Mouse (Mus musculus) cerebral cortex, adult 2 months (tissue): ENCODE data around the gene Pbx2.

ENCODE experiments used
- WGBS: fragments of 180-500 bp; shearing (Covaris S2); methylation state at CpG from one replicate; pipeline ENCODE4 v1.1.7; 2018; 5-methylcytosine and 5-hydroxymethylcytosine counted together

Gene Pbx2

GRCm38 (mm10) chr17:34603375-34604060 is 12.5 kb downstream of the Pbx2 start, which contains the start of gene Rnf5:
TSS of gene Rnf5 (minus strand) at chr17:34603690.
- under 1% methylated on average over 30 of the region's 30 CpGs for WGBS

- WGBS: 0% methylated on average over 35 of the region's 35 CpGs
These were observed 13.0 kb downstream of the Pbx2 start, which contains the start of gene Agpat1 for GRCm38 (mm10) chr17:34604061-34604508. TSS of gene Agpat1 (plus strand) at chr17:34604262.

DNA sequence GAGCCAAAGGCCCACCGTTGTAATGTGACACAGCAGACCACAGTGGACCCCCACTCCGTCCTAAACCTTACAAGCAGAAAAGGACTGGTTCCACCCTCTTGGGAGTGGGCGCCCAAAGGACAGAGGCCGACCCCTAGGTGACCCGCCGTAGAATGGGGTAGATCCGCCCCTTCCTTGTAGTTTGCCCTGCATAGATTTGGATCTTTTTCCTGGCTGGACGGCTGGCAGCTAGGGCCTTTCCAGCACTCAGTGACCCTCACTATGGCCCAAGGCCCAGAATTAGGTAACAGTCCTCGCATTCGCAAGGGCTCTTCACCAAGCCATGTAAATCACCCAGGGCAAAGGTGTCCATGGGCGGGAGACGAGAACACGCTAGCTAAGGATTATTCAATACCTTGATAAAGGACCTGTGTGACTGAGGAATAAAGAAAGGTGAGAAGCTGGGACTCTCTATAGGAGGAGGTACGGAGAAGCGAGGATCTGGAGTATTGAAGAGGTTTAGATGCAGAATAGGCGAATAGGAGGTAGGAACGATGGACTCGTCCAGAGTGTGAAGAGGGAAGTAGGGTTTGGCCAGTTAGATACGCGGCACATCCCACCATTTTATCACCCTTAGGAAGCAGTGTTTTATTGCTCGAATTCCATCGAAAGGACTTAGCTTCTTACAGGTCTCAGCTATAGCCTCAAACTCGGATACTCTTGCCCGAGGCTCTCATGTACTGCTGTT is 13.6 kb downstream of the Pbx2 start:
- WGBS: 13% methylated on average over 24 of the region's 24 CpGs

DNA sequence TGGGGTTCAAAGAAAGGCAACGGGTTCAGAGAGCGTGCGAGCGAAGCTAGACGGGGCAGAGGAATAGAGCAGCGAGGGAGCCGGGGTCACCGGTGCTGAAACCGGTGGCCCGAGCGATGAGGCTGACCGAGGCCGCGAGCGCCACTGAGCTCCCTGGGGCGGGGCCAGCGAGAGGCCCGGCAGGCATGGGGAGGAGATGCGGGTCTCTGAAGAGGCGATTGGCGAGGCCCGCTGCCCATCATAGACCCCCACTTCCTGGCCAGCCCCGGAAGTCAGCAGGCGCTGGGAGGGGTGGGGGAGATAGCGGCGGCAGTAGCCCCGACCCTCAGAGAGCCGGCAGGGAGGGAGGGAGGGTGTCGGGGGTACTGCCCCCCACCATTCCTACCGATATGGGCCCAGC is 14.5 kb downstream of the Pbx2 start:
- WGBS: under 1% methylated on average over 30 of the region's 30 CpGs

DNA sequence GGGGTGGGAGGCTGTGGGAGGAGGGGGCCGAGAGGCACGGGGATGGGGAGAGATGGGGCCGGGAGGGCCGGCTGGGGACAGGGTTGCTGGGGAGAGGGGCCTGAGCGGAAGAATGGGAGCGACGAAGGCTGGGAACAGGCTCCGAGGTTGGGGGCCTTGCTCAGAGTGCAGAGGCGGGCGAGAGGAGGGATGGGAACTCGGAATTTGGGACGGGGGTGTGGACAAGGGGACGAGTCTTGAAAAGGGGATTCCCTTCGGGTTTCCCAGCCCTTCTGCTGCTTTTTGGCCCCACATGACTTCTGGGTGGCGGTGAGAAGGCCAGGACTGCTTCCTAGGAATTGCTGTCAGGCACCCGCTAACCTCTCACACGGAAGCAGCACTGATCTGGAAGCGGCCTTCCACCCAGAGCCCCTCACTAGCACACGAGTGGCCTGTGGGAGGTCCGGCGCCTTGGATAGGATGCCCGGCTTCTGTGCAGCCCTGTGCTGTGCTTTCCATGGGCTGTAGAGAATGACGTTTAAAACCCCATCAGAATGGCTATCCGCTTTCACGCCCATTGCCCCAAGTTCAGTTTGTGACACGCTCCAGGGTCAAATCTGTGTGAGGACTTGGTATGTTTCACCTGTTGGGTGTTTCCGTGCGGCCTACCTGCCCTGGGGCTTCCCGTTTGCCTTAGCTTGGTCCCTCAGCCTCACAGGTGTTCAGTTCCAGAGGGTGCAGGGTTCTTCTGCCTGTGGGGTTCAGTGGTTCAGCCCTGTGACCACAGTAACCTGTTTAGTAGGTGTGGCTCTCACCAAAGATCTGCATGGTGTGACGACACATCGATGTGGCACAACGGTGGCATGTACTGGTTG is 15.3 kb downstream of the Pbx2 start:
- 13% methylated on average over 32 of the region's 32 CpGs for WGBS

GRCm38 (mm10) chr17:34607997-34608396 is 16.9 kb downstream of the Pbx2 start:
- 66% methylated on average over 7 of the region's 7 CpGs for WGBS

DNA sequence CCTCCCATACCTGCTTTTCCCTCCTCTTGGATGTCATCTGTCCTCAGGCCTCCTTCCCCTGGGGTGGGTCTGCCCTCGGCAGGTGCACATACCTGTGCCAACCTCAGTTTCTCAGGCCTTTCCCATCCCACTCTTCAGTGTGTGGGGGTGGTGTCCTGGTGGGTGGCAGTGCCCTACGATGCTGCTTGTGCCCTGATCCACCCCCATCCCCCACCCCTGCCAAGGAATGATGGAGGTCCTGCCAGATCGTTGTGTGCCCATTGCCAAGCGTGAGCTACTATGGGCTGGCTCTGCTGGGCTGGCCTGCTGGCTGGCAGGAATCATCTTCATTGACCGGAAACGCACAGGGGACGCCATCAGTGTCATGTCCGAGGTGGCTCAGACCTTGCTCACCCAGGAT is 20.0 kb downstream of the Pbx2 start:
- 78% methylated on average over 8 of the region's 8 CpGs for WGBS

DNA sequence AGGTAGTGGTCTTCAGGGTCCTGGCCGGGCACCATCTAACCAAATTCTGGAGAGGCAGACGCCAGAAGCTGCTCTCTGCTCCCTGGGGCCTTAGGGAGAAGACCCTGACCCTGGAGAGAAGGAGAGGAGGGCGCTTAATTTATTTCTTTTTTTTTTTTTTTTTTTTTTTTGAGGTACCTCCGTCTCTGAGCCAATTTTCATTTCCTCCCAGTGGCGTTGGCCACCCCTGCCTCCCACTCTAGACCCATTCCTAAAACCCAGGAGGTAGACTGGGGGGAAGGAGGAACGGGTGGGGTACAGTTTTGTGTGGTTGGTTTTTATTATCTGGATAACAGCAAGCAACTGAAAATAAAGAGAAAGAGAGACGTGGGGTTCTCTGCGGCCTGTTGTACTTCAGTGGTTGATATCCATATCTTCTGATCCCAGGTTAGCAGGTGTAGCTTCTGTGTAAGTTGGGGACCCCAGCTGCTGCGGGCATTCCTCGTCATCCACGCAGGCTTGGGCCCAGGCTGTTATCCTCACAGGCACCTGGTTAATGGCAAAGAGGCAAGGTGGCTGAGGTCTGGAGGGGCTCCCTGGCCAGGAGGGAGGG is 22.1 kb downstream of the Pbx2 start:
- 65% methylated on average over 11 of the region's 11 CpGs for WGBS

- WGBS: 71% methylated on average over 10 of the region's 10 CpGs
These were observed 22.8 kb downstream of the Pbx2 start for GRCm38 (mm10) chr17:34613830-34614229.

DNA sequence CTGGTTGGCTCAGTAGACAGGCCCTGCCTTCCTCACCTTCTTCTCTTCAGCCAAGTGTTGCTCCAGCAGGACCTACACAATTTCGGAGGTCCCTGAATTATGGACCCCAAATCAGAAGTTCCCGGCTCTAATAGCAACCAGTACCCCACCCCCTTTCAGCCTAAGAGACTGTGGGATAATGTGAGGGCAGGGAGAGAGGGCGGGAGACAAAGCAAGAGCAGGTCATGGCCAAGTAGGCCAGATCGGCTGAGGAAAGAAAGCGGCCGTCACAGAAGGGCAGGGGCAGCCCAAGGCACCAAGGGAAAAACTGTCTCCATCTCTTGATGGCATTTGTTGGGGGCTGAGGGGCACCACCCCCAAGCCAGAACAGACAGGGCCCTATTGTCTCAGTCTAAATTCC is 24.8 kb downstream of the Pbx2 start, which contains the start of gene Egfl8:
TSS of gene Egfl8 (minus strand) at position 101 of the 400 bp plus-strand sequence.
- WGBS: 49% methylated on average over 6 of the region's 6 CpGs

DNA sequence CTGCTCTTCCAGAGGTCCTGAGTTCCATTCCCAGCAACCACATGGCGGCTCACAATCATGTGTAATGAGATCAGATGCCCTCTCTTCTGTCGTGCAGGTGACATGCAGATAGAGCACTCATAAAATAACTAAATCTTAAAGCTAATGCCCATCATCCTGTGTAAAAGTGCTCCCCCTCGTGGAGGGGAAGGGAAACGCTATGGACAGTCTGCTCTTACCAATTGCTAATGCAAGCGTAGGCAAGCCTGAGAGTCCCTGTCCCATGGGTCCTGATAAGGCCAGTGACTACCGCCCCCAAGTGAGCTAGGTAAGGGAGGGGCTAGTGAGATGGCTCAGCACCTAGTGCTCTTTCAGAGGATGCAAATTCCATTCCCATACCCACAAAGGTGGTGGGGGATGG is 27.9 kb downstream of the Pbx2 start:
- WGBS: 25% methylated on average over 6 of the region's 6 CpGs

- 93% methylated on average over 8 of the region's 8 CpGs for WGBS
These were observed 29.9 kb downstream of the Pbx2 start for GRCm38 (mm10) chr17:34621006-34621405.

DNA sequence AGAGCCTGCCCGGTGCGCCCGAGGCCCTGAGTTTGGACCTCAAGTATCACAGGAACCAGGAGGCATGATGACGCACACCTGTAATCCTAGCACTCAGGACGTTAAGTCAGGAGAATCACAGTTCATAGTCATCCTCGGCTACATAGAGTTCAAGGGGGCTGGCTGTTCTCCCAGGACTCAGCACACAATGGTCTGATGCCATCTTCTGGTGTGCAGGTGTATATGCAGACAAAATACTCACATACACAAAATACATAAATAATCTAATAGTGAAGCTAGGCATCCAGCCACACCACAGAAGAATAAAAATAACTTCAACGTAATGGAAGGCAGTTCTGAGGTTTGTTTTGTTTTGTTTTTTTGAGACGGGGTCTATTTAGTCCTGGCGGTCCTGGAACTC is 32.1 kb downstream of the Pbx2 start:
- WGBS: 80% methylated on average over 9 of the region's 9 CpGs

GRCm38 (mm10) chr17:34624981-34625380 is 33.9 kb downstream of the Pbx2 start:
- 91% methylated on average over 3 of the region's 3 CpGs for WGBS

DNA sequence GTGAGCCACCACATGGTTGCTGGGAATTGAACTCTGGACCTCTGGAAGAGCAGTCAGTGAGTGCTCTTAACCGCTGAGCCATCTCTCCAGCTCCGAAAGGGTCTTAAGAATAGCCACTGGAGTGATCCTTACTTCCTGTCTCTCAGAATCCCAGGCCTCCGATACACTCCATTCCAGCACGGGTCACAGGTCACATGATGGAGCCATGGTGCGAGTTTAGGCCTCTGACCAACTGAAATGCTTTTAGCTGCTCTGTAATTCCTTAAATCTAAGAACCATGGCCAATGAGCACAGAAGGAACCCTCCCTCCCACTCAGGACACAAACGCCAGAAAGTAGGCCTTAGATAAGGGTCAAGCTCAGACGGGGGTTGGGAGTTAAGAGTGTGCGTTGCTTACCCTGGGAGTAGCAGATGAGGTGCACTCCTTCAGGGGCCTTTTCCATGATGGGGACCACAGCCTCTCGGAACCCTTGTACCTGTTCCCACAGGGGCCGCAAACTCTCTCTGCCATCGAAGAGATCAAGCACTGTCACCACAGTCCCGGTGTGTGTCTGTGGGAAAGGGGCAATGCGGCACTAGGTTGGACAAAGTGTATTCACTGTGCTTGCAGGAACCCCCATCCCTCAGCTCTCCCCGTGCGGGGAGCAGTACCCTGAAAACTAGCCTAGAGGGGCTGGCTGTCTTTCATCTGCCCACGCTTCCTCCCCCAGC is 35.2 kb downstream of the Pbx2 start:
- WGBS: 43% methylated on average over 16 of the region's 16 CpGs

GRCm38 (mm10) chr17:34626773-34627092 is 35.7 kb downstream of the Pbx2 start:
- 1% methylated on average over 18 of the region's 18 CpGs for WGBS

GRCm38 (mm10) chr17:34627093-34627942 is 36.3 kb downstream of the Pbx2 start:
- under 1% methylated on average over 45 of the region's 45 CpGs for WGBS

DNA sequence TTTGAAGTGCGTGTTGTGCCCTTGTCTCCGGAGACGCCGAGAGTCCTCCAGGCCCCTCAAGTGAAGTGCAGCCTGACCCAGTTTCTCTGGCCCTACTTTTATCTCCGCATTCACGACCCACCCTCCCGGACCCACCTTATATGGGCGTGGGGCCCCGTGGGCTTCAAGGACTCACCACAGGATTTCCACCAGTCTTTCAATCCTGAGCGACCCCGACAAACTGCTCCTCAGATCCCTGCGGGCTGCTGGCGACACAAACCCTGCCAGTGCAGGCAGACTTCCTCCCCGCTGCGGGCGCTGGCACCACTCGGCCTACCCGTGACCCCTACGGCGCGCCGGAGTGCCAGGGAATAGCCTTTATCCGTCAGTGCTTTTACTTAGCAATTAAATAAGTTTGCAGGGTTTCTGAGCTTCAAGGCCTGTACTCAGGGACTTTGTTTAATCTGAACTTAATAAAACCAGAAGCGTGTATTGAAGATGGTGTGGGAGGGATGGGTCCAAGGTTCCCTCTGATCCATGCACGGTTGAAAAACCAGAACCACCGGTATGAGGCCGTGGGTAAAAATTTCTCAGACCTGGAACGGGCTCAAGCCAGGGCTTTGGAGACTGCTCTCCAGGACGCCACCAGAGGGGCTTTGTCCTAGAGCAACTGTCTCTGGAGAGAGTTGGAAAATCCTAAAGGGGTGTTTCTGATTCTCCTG is 37.0 kb downstream of the Pbx2 start, which contains the start of gene Ppt2:
TSS of gene Ppt2 (minus strand) at position 568 of the 701 bp plus-strand sequence.
- WGBS: 1% methylated on average over 29 of the region's 29 CpGs

DNA sequence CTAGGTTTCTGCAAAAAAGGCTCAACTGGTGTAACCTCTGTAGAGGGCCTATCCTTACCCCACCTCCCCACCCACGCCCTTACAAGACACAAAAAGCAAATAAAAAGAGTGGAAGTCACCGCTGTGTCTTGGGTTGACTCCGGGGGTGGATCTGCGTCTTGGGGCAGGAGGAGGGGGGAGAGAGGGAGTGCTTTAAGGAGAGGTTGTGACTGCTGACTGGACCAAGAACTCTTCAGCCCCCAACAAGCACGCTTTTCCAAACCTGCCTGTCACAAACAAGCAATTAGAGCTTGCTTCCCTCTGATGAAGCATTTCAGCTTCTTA is 37.5 kb downstream of the Pbx2 start:
- 30% methylated on average over 5 of the region's 5 CpGs for WGBS
